Mouse (Mus musculus): ENCODE measurements around the gene Alb.

DNA sequence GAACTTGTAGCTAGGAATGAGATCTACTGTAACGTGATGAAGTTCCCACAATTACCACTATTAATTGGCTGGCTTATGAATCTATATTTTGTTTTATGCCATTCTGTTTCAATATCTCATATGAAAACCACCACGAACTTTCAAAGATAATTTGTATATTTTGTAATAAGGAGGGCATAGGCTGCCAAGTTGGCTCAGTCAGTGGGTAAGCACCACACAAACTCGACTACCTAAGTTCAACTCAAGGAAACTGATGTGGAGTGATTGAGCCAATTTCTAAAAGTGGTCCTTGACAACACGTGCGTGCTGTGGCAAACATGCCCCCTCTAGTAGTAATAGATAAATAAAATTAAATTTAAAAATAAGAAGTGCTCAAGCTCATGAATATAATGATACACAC lies 41.1 kb downstream of the Alb start:
- TF ChIP-seq POLR2A (IDR thresholded peaks at IDR 0.05; ENCODE audit: control insufficient read depth, extremely low read depth, insufficient read depth, low read length, poor library complexity): no peak
- no peak for TF ChIP-seq CTCF (IDR thresholded peaks at IDR 0.05; ENCODE audit: borderline replicate concordance, control insufficient read depth, extremely low read depth, insufficient read depth, low read length, poor library complexity)
